Mouse (Mus musculus) right cerebral cortex, adult 18-20 months (tissue): ENCODE measurements around the gene Uox.
A peak's percentile ranks its signal among the peaks of the same experiment; 100 is the strongest.

ENCODE experiments used
- DNase-seq: peaks from one replicate; pipeline ENCODE4 v3.0.0; 2022; ENCODE audit warnings: mixed read lengths

The Uox gene

DNA sequence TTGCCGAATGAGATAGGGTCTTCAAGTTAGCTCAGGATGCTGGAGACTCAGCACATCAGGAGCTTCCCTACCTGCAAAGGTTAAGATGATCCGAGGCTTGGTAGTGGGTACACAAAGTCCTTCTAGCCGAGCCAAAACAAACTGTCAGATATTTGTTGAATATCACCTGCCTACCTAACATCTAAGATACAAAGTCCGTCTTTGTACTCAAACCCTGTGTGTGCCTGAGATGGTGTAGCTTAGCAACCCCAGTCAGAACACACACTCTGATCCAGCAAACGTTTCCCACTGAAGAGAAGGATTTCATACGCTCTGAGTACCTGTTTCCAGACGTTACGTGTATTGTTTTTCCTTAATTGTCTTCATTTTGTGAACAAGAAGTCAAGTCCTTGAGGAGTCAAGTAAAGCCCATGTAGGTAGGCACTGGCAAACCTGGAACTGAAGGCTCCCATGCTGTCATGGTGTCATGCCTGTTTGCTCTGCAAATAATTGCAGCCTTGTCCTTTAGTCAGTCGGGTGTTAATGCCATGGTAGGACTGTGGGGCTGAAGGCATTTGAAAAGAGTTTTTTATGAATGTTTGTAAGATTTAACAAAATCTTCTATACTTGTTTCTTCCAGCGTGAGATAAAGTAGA is at the start of gene Uox:
Uox (plus strand) TSS at position 279 of the 635 bp plus-strand sequence.
- DNase-seq: no peak

DNA sequence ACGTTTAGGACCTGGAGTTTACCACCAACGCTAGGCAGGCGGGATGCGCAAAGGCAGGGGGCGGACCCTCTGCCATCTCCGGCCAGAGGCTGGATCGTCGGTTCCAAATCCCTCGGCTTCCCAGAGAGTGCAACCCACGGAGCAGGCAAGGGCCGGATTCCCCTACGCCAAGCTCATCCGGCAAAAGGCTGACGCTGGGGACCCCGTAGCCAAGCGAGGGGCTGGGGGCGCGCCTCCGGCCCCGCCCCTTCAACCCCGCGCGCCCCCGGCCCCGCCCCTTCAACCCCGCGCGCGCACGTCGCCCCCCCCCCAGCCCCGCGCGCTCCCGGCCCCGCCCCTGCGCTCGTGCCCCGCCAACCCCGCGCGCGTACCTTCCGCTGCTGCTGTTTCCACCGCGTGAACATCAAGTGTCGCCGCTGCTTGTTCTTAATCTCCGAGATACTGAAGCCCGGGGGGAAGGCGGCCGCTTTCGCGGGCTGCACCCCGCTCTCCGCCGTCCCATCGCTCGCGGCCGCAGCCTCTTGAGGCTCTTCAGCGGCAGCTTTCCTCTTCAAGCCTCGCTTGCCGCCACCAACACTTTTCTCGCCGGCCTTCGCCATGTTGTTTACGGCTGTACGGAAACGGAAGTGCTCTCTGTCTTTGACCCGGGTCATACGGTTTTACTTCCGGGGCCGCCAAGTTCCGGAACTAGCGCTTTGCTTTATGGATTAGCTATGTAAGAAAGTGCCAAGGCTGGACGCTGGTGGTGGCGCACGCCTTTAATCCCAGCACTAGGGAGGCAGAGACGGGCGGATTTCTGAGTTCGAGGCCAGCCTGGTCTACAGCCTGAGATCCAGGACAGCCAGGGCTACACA is 49.2 kb upstream of the Uox start, which contains the start of gene Rpf1:
Rpf1 (minus strand) TSS at position 632 of the 854 bp plus-strand sequence.
- DNase-seq: peak; percentile 94

DNA sequence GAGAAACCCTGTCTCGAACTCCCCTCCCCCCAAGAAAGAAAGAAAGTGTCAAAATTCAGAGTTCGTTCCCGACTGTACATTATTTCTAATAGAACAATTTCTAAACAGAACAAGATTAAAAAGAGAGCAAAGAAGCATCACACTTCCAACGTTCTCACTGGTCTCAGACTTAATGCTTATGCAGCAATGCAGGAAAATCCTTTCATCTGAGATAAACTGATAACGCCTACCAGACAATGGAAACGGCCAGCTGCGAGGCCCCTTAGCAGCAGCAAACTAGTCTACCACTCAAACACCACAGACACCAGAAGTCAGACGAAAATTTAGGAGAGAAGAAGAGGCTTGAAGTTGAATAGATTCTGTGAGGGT is 48.6 kb upstream of the Uox start:
- DNase-seq: no peak

DNA sequence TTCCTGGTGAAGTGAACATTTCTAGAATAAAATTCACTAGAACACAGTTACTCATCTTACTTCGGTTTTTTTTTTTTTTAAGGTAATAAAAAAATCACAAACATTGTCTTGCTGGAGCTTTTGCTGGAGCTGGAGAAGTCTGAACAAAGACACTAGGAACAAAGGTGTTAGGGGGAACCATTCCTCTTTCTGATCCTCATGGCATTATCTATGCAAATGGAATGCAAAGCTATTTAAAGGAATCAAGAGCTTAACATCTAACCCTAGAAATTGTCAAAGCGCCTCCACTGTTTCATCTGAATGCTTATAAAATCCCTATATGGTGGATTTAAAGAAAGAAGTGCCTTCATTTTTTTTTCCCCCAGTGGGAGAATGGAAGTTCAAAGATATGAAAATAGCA is 41.9 kb upstream of the Uox start:
- no peak for DNase-seq

DNA sequence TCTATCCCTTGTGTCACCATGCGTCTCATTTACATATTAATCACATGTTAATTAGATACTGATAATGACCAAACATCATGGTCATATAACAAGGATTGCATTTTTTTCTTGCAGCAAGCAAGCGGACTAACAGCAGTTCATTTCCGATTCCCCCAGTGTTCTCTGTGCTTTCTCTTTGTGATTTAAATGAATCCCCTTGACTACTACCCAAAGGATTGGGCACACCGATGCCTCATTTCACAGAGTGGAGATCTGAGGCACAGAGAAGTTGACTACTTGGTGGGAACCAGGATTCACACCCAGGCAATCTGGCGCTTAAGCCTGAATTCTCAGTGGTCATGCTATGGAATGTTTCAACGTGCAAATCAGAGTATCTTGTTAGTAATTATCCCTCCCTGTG is 35.2 kb upstream of the Uox start:
- no peak for DNase-seq

DNA sequence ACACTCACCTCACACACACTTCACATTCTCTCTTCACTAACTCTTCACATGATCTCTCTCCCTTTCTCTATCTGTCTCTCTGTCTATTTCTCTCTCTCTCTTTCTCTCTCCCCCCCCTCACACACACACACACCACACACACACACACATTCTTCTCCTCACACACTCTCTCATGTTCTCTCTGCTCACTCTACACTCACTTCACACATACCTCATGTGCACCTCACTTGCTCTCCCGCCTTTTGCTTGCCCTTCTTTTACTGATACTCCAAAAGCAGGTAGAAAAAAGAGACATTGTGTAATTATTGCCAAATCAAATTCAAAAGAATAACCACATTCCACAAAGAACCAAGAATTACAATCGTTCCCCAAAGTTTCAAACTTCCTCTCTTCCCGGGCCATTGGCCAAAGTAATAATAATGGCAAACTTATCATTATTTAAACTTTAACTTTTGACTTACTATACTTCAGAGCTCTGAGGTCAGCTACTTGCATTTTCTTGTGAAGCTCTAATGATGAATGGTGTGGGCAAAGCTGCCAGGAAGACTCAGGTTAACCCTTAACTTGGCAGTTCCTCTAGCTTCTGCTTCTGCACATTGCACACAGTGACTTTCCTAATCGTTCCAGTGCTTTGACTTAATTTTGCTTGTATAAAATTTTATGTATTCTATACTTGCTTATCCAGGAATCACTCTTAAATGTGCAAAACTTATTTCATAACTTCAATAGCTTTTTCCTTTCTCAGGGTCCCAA is 29.5 kb upstream of the Uox start:
- DNase-seq: no peak

DNA sequence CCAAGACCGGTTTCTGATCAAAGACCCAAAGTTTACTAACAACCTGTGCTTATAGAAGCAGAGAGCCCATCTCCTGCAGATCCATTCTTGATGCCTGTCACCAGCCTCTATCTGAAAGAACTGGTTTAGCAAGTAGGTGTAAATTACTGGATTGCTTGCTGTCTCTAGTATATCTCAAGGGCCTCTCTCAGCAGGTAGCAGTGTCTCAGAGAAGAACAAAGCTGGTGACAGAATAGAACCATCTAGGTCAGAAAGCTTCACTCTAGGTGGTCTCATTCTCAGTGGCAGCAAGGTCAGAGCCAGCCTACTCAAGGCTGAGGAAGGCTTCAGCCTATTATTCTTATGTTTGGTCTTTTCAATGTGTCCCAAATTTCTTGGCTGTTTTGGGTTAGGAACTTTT is 26.6 kb upstream of the Uox start:
- no peak for DNase-seq

DNA sequence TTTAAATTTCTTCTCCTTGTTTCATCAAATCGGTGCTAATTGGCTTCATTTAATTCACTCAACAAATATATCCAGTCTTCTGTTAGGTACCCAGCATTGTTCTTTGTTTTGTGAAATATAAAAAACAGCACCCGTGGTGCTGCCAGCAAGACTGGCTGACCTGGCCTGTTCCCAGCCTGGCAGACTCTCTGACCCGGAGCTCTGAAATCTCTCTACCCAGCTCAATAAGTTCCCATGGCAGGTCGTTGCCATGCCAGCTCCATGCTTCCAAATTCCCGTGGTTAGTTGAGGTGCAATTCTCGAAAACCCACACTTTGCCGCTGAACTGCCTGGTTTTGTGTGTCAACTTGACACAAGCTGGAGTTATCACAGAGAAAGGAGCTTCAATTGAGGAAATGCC is 15.4 kb upstream of the Uox start:
- no peak for DNase-seq

DNA sequence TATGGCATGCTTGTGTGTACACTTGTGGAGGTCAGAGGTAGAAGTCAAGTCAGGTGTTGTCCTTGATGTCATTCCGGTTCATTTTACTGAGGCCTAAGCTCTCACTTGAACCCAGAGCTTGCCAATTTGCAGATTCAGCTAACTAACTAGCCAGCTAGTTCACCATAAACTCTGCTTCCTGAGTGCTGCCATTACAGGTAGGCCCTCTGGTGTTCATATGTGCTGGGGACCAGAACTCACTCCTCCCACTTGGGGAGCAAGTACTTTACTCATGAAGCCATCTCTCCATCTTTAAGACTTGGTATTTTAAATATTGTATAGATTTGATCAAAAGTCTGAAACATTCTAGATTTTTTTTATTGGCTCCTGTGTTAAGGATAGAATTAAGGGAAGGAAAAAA is 13.7 kb upstream of the Uox start:
- DNase-seq: no peak

DNA sequence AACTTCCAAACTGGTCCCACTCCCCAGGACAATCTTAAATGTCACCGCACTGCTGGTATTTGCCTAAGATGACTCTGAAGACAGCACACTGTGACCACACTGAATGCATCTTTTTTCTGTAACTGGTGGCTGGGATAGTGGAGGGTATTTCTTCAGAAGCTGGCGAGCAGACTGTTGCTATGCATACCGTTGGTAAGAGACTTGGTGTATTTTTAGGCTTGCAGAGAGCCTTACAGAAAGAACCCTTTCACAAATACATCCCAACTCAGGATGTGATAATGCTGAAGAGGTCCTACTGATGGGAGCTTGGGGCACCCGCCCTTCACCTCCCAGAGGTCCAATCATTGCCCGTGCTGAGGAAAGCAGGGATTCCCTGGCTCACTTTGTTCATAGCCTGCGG is 12.7 kb upstream of the Uox start:
- DNase-seq: no peak

DNA sequence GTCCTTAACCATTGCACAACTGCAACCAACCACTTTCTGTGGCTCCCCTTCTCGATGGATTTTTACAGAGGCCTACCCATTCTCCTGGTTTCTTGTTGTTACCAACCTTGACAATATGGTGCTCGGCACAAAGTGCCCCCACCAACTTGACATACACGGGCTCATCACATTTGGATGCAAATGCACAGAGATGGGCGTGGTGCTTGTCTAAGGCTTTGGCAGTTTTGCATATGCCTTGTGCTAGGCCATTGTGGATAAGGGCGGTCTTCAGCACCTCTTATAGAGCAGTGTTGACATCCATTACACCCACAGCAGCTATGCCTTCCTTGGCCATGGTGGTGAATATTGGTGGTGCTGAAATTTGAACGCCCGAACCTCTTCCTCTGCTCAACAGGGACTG is 7.3 kb upstream of the Uox start:
- no peak for DNase-seq

DNA sequence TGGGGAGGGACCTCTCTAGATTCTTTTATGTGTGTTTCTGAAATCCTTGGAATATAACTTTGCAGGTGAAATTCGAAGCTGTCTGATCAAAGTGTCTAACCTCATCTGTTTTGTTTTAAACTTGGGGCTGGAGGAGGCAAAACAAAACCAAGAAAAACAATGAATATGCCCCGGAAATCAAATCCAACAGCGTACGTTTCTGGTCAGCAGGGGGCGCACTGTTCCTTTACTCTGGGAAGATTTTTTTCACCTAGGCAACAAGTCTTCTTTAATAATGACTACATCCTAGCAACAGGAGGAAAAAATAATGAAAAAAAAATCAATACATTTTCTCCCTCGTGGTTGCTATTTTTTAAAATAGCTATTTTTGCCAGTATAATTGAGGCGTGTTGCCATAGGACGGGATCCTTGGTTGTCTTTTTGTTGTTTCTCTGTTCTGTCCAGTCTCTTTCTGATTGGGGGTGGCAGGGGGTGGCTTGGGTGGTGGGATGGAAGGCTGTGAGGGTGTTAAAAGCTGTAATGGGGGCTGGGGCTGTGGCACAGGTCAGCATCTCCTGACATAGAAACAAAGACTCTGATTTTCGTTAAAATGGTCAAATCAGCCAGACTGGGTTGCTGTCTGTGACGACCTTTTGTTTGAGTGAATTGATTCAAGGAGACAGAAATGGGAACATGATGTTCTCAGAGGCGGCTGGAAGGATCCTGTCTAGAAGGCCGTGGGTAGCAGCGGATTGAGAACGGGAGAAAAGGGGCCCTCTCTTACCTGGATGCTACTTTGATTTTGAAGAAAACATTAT is 5.8 kb upstream of the Uox start:
- peak; percentile 69 for DNase-seq

DNA sequence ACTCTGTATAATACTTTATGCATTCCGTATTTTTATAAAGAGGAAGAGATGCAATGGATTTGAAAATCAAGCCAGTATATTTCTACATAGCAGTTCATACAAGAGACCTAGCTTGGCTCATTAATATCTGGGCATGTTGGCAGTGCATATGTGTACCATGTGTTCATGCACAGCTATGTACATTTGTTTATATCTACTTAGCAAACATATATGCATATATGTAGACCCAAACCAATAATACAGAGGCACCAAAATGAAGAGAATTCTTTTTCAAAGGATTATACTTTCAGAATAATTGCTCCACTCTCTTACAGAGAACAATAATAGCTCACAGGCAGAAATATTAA is 5.2 kb upstream of the Uox start:
- no peak for DNase-seq

DNA sequence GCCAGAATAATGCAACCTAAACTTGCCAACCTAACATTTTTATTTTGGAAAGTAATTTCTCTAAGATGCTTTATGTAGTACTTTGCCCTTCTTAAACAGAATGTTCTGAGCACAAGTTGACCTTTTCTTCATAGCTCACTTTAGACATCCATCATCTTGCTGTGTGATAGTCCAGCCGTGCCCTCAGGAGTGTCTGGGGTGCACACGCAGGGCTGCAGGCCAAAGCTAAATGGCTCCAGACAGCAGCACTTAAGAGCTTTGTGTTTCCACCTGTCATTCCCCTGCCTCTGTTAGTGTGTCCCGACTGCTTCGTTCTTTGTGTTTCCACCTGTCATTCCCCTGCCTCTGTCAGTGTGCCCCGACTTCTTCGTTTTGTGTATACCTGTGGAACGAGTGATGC is 2.9 kb upstream of the Uox start:
- no peak for DNase-seq

DNA sequence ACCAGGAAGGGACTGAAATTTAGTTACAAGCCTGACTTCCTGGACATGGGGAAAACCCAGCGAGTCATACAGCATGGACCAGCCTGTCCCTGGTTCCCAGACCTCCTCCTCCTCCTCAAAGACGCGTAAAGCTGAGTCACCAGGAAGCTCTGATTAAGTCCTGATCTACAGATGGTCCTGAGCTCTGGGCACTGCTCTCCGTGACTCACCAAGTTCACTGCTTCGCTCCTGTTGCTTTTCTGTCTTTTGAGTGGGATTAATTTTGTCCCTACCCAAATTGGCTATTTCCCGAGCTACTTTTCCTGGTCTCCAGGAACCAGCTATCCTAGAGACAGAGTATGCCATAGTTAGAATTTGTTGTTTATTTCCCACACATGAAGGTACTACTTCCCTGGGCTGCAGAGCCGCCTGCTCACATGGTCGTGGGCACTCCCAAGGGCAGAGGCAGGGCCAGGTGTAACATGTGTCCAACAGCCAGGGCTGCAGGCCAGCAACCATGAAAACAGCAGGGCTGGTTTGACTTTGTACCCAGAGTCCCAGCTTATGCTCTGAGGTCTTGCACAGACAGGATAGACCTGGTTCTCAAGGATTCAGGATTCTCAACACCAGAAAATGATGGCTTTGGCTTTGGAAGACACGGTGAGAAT is 2.2 kb upstream of the Uox start:
- DNase-seq: peak; percentile 55

DNA sequence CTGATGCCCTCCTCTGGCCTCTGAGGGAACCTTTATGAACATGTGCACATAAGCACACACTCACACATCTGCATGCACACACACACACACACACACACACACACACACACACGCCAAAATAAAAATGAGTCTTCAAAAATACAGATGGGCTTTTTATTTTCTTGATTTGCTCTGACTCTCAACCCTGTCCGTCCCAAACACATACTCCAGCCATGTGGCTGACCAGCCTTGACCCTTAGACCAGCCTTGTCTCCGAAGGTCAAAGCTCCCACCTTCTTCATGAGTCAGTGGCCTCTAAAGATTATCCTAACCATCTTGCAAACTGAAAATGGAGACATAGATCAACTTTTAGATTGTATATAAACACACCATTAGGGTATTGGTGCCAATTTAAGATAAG is 632 bp upstream of the Uox start:
- no peak for DNase-seq

DNA sequence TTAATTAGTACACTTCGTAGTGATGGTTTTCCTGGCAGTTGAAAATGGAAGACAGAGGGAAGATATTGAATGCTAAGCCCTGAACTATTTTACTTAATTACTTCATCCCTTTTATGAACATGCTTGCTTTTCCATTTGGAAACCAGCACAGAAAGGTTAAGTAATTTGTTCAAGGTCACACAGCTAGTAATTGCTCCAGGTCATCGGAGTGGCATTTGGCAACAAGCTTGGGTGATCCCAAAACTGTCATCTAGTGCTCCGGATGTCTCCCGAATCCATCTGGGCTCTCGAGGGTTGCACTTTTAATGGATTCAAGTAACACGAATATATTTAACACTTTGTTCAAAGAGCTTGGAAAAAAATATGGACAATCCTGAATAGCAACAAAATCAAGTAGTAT is 713 bp downstream of the Uox start:
- DNase-seq: no peak

DNA sequence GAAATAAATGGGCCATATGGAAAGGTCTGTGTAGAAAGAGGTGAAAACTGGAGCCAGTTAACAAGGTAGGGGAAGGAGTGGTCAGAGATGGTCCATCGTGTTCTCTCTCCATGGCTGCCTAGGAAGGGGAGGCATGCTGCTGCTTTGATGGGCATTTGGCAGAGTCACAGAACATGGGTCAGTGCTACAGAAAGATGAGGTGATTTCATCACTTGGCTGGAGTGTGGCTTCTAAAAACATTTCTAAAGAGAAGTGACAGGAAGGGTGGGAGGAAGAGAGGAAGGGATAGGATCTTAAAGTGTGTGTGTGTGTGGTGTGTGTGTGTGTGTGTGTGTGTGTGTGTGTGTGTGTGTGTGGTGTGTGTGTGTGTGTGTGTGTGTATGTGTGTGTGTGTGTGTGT is 1.1 kb downstream of the Uox start:
- no peak for DNase-seq

DNA sequence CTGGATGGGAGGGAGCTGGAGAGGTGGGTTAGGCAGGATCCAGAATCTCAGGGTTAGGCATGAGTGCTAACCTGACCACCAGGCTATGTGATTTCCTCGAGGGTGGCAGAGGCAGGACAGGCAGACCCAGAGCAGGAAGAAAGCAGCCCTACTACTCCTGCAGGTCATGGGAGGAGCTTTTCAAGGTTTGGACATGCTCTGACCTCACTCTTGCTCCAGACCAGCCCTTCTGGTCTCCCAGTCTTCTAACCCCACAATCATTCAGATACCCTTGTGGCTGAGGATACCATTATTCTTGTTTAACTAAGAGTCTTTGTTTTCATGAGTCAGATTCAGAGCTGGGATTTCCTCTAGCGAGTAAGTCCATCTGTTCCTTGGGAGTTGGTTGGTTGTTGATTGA is 7.4 kb downstream of the Uox start:
- no peak for DNase-seq

DNA sequence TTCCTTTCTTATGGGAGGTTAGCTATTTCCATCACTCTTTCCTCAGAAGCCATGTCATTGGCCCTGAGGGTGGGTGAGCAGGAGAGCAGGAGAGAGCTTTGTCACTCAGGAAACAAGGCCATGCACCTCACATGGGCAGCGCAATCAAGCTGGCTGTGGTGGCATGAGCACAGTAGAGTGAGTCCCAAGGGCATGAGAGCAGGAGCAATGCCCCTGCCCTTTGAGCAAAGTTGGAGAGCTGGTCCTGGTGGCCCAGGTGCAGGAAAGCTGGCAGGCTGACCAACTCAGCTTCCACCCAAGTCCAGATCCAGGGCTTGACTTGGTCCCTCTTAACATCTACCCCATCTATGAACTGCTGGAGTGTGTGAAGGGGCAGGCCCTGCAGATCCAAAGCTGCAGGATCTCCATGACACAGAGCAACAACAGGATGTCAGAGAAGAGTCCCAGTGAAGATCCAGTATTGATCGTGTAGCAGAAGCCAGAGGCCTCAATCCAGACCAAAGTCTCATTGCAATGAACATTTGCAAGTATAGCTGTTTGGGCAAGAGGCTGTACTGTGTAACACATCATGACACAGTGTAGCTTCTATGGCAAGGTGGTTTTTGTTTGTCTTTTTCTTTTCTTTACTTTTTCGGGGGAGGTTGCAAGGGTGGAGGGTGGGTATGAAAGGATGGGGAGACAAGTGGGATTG is 10.0 kb downstream of the Uox start:
- no peak for DNase-seq

DNA sequence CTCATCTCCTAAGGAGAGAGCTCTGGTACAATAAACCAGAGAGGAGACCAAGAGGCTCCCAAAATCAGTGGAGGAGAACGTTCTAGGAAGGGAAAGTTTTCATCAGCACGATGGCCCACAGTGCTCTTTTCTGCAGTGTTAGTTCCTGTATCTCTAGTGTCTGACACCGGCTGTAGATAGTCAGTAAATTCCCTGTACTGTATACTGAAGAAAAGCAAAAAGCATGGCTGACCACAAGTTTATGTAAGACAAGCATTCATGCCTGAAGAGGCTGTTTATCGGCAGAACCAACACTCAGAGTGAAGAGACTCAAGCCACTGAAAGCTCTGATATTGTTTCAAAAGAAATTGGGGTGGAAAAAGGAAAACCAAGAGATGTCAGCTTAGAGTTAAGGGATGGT is 13.3 kb downstream of the Uox start:
- DNase-seq: no peak

DNA sequence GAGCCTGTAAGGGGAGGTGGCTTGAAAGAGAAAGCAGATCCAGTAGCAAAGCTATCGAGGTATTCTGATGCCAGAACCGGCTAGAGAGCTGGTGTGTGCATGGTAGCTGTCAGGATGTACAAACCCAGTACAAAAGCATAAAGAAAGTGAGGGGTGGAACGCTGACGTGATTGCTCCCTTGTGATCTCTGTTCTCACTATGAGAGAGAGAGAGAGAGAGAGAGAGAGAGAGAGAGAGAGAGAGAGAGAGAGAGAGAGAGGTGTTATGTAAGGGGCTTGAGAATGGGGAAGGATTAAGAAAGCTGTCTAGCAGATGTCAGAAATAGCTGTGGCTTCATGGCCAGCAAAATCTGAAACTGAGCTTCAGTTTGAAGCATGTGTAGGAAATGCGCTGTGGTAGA is 13.7 kb downstream of the Uox start:
- no peak for DNase-seq
